In genomic region chr13:112216084-112216483, GRCm38 (mm10) we compare ENCODE assay signal across 23 mouse cellular contexts.
"Had no signal": no experiment of that assay in that cellular context is flagged by ENCODE, and none has a peak within 500 bp of the region (broad histone marks: within the 10 kb centered on the region; RNA-seq: fewer than 3 reads in every experiment).

No protein-coding gene starts in this region.

- H3K4me1 ChIP-seq: heart, embryonic 12.5 days; hindbrain, embryonic 13.5 days; hindbrain, embryonic 15.5 days; kidney, embryonic 15.5 days; liver, embryonic 13.5 days had no signal

- DNase-seq: gastrocnemius, postnatal 10 days; gastrocnemius, postnatal 25 days; heart, adult 18-20 months; heart, postnatal 10 days; kidney, adult 11 months; kidney, adult 2 months; kidney, adult 9 months; kidney, postnatal 10 days; kidney, postnatal 25 days; layer of hippocampus, adult 9-11 months; layer of hippocampus, postnatal 36 days; liver; liver, embryonic 13.5 days had no signal

- H3K4me2 ChIP-seq: heart, embryonic 12.5 days; hindbrain, embryonic 13.5 days; hindbrain, embryonic 15.5 days; kidney, embryonic 15.5 days; limb, embryonic 12.5 days; liver, embryonic 11.5 days; liver, embryonic 13.5 days had no signal

- H3K36me3 ChIP-seq: heart, embryonic 10.5 days; heart, embryonic 12.5 days; hindbrain, embryonic 13.5 days; hindbrain, embryonic 15.5 days; kidney, embryonic 15.5 days; limb, embryonic 10.5 days; limb, embryonic 12.5 days; liver, embryonic 13.5 days had no signal

- H3K9ac ChIP-seq: heart, embryonic 12.5 days; hindbrain, embryonic 13.5 days; hindbrain, embryonic 15.5 days; kidney, embryonic 15.5 days; limb, embryonic 12.5 days; liver, embryonic 13.5 days had no signal

- H3K27ac ChIP-seq: heart, embryonic 10.5 days; hindbrain, embryonic 13.5 days; hindbrain, embryonic 15.5 days; hindbrain, postnatal 0 days; kidney, embryonic 15.5 days; limb, embryonic 10.5 days; limb, embryonic 12.5 days; liver, embryonic 13.5 days had no signal

- H3K9me3 ChIP-seq: heart, embryonic 10.5 days; heart, embryonic 12.5 days; hindbrain, embryonic 13.5 days; hindbrain, embryonic 15.5 days; kidney, embryonic 15.5 days; limb, embryonic 10.5 days; limb, embryonic 12.5 days; liver, embryonic 13.5 days had no signal

- H3K4me3 ChIP-seq: heart, embryonic 10.5 days; heart, embryonic 12.5 days; hindbrain, embryonic 13.5 days; hindbrain, embryonic 15.5 days; kidney, embryonic 15.5 days; limb, embryonic 10.5 days; limb, embryonic 12.5 days; liver, embryonic 13.5 days had no signal

- H3K27me3 ChIP-seq: heart, embryonic 12.5 days; hindbrain, embryonic 13.5 days; hindbrain, embryonic 15.5 days; kidney, embryonic 15.5 days; limb, embryonic 12.5 days; liver, embryonic 13.5 days had no signal

- ATAC-seq: hindbrain, postnatal 0 days; intestine, embryonic 16.5 days had no signal
